Mouse (Mus musculus) intestine, postnatal 0 days (tissue): ENCODE measurements at regions not wholly inside any gene's neighbourhood (a gene's known extent, or its start where the extent isn't known, plus 50 kb on each side); places are given as distances from the start of the nearest gene placed in this dataset.

Experiments used
- ATAC-seq: fragments of 200-750 bp; cut with Nextera tagmentation; 2 replicates; pipeline ENCODE4 v1.8.0; 2017; ENCODE audit warnings: mild to moderate bottlenecking, moderate TSS enrichment, moderate library complexity
- H3K27ac ChIP-seq: fragments of 300-500 bp; sonication (generic); 2 replicates; pipeline ENCODE4 v1.5.1; 2014; ENCODE audit warnings: mild to moderate bottlenecking, low read depth, low read length, moderate library complexity
- H3K27me3 ChIP-seq: fragments of 300-500 bp; sonication (generic); replicated peaks from 2 replicates; pipeline ENCODE4 v1.6.1; 2014; ENCODE audit warnings: low read length, mixed read lengths; ENCODE audit not compliant: control insufficient read depth, insufficient read depth
- H3K36me3 ChIP-seq: fragments of 300-500 bp; sonication (generic); 2 replicates; pipeline ENCODE4 v1.6.1; 2014; ENCODE audit warnings: mild to moderate bottlenecking, moderate library complexity; ENCODE audit not compliant: control insufficient read depth, insufficient read depth
- H3K4me1 ChIP-seq: fragments of 300-500 bp; sonication (generic); replicated peaks from 2 replicates; pipeline ENCODE4 v1.6.1; 2014; ENCODE audit warnings: antibody characterized with exemption, low read length, mixed read lengths; ENCODE audit not compliant: control insufficient read depth, insufficient read depth
- H3K4me2 ChIP-seq: fragments of 300-500 bp; sonication (generic); replicated peaks from 2 replicates; pipeline ENCODE4 v1.6.1; 2014; ENCODE audit warnings: low read depth, mild to moderate bottlenecking, moderate library complexity
- H3K4me3 ChIP-seq: fragments of 300-500 bp; sonication (generic); 2 replicates; pipeline ENCODE4 v1.5.1; 2014; ENCODE audit warnings: low read depth, low read length
- H3K9ac ChIP-seq: fragments of 300-500 bp; sonication (generic); 2 replicates; pipeline ENCODE4 v1.6.1; 2014; ENCODE audit warnings: mild to moderate bottlenecking, low read depth, low read length
- H3K9me3 ChIP-seq: fragments of 300-500 bp; sonication (generic); 2 replicates; pipeline ENCODE4 v1.6.1; 2016; ENCODE audit warnings: mixed run types; ENCODE audit not compliant: control insufficient read depth
- CTCF ChIP-seq: sonication (generic); IDR thresholded peaks from 2 replicates; pipeline ENCODE4 v1.5.1; 2016; ENCODE audit warnings: low read depth, mild to moderate bottlenecking, control low read depth, antibody characterized with exemption, moderate library complexity
- WGBS: fragments of 180-500 bp; shearing (Covaris S2); extraction: QIAGEN DNeasy Blood & Tissue Kit; methylation state at CpG from one replicate; pipeline ENCODE4 v1.1.7; 2014; 5-methylcytosine and 5-hydroxymethylcytosine counted together

DNA sequence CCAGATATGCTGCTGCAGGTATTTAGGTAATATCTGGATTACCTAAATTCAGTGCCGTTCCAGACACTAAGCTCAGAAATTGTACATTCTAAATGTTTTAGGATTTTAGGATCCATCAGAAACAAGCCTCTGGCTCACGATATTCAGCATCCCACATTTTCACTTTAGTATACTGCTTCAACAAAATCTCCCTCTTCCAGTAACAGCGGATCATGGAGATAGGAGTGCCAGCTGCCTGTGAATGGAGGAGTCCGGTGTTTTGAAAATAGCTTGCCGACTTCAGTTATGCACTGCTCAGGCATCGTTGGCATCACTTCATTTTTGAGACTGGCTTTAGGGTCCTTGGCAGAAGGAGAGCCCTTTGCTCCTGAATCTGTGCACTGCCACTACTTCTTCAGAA lies 2199.5 kb downstream of the 9330182O14Rik start:
- H3K27ac ChIP-seq, result no peak overlapping the region
- H3K27me3 ChIP-seq, result no peaks in the 10 kb centered on the region
- TF ChIP-seq CTCF, result no peak
- H3K4me2 ChIP-seq, result no peak overlapping the region
- no peaks in the 10 kb centered on the region for H3K36me3 ChIP-seq
- no peak overlapping the region for H3K9ac ChIP-seq
- no peak overlapping the region for H3K4me3 ChIP-seq
- WGBS, result 85% methylated on average over 6 of the region's 6 CpGs
- no peak for ATAC-seq
- H3K9me3 ChIP-seq, result no peaks in the 10 kb centered on the region
- H3K4me1 ChIP-seq, result no peaks in the 10 kb centered on the region

DNA sequence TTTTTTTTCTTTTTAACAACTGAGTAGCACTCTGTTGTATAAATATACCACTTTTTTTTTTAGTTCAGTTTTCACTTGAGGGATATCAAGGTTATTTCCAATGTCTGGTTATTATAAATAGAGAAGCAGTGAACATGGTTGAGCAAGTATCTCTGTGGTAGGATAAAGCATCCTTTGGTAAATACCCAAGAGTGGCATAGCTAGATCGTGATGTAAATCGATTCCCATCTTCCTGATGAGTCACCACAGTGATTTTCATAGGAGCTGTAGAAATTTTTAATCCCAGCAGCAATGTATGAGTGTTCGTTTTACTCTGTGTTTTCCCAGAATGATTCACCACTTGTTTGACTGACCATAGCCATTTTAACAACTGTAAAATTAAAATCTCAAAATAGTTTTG lies 2212.0 kb downstream of the 9330182O14Rik start:
- H3K36me3 ChIP-seq, result no peaks in the 10 kb centered on the region
- no peak overlapping the region for H3K27ac ChIP-seq
- H3K4me1 ChIP-seq, result no peaks in the 10 kb centered on the region
- WGBS, result 83% methylated on average over 3 of the region's 3 CpGs
- H3K9me3 ChIP-seq, result no peaks in the 10 kb centered on the region
- no peaks in the 10 kb centered on the region for H3K27me3 ChIP-seq
- no peak overlapping the region for H3K9ac ChIP-seq
- no peak for ATAC-seq
- TF ChIP-seq CTCF, result no peak
- H3K4me3 ChIP-seq, result no peak overlapping the region
- no peak overlapping the region for H3K4me2 ChIP-seq

GRCm38 (mm10) chr15:42361871-42362270 lies 2227.7 kb downstream of the 9330182O14Rik start:
- Histone ChIP-seq H3K9me3 (no peaks in the 10 kb centered on the region), H3K36me3 (no peaks in the 10 kb centered on the region), H3K27me3 (no peaks in the 10 kb centered on the region), H3K9ac (no peak overlapping the region), H3K4me3 (no peak overlapping the region), H3K4me2 (no peak overlapping the region), H3K4me1 (no peaks in the 10 kb centered on the region), H3K27ac (no peak overlapping the region)
- ATAC-seq, result no peak
- TF ChIP-seq CTCF, result no peak

DNA sequence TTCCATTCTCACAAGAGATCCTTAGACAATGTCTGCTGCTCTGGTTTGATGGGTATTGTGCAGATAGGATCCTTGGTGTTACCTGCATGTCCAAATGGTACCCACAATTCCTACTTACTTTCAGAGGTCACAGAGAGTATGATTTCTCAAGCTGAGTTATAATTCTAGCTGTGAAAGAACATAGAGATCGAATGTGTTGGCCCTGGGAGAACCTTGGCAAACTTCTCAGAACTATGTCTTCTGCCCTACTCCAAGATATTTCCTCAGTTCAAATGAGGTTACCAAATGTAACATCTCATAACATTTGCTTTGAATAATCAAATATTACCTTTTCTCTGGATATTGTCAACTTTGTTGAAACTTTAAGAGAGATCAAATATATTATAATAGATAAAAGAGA lies 2230.8 kb downstream of the 9330182O14Rik start:
- no peak for ATAC-seq
- H3K4me2 ChIP-seq, result no peak overlapping the region
- H3K4me3 ChIP-seq, result no peak overlapping the region
- H3K27me3 ChIP-seq, result no peaks in the 10 kb centered on the region
- H3K4me1 ChIP-seq, result no peaks in the 10 kb centered on the region
- TF ChIP-seq CTCF, result no peak
- no peak overlapping the region for H3K9ac ChIP-seq
- WGBS, result 83% methylated on average over 1 of the region's 1 CpGs
- H3K27ac ChIP-seq, result no peak overlapping the region
- H3K9me3 ChIP-seq, result no peaks in the 10 kb centered on the region
- no peaks in the 10 kb centered on the region for H3K36me3 ChIP-seq

DNA sequence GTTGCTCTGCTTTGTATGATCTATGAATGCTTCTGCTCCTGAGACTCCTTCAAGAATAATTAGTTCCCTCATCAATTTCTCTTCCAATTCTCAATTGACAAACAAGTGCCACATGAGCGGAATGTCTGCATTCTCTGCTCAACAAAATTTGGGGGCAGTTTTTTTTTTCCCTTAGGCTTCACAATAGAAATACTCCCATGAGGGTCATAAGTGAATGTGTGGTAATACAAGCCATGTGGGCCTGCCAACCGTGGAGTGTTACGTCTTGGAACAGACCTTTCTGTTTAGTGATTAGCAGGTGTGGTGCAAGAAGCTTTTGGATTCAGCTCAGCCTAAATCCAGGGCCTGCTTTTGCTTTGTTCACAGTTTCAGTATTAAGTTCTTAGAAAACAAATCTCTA lies 2232.6 kb downstream of the 9330182O14Rik start:
- ATAC-seq, result no peak
- Histone ChIP-seq H3K9me3 (no peaks in the 10 kb centered on the region), H3K4me3 (no peak overlapping the region), H3K27me3 (no peaks in the 10 kb centered on the region), H3K4me1 (no peaks in the 10 kb centered on the region), H3K4me2 (no peak overlapping the region), H3K36me3 (no peaks in the 10 kb centered on the region), H3K9ac (no peak overlapping the region), H3K27ac (no peak overlapping the region)
- TF ChIP-seq CTCF, result no peak
- 78% methylated on average over 3 of the region's 3 CpGs for whole genome bisulfite sequencing

DNA sequence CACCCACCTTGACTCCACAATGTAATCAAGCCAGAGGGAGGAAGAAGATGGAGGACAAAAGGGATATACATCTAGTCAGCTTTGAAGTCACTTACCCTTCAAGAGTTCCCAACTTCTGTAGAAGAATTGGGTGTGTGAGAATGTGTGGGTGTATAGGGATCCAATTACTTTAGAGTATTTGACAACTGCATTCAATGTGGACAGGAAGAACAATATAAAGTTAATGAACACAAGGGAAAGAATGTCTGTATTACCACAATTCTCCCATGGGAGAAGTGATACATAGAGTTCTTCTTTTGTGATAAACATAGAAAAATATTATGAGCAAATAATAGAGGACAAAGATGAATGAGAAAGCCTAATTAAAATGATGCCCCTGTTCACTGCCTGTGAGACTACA lies 2235.4 kb downstream of the 9330182O14Rik start:
- Histone ChIP-seq H3K27ac (no peak overlapping the region), H3K36me3 (no peaks in the 10 kb centered on the region), H3K9ac (no peak overlapping the region), H3K4me1 (no peaks in the 10 kb centered on the region), H3K4me2 (no peak overlapping the region), H3K27me3 (no peaks in the 10 kb centered on the region), H3K9me3 (no peaks in the 10 kb centered on the region), H3K4me3 (no peak overlapping the region)
- no peak for ATAC-seq
- no peak for TF ChIP-seq CTCF

DNA sequence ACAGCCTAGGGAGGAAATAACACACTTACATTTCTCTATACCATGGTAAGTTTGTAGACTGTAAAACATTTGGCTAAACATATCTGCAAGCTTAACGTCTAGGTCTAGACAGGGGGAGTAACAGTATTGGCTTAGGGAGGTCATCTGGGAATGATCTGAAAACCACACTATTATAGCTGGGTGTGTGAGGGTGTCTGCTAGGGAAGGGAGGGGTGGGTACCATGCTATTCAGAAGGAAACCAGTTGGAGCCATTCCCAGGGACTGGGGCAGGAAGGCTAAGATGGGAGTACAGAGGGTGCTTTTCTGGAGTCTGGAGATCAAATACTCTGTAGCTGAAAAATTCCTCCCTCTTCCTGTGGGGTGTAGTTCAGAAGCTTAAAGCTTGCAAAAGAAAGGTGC lies 2235.9 kb downstream of the 9330182O14Rik start:
- Histone ChIP-seq H3K4me2 (no peak overlapping the region), H3K36me3 (no peaks in the 10 kb centered on the region), H3K27ac (no peak overlapping the region), H3K9ac (no peak overlapping the region), H3K9me3 (no peaks in the 10 kb centered on the region), H3K27me3 (no peaks in the 10 kb centered on the region), H3K4me3 (no peak overlapping the region), H3K4me1 (no peaks in the 10 kb centered on the region)
- TF ChIP-seq CTCF, result no peak
- 54% methylated on average over 1 of the region's 1 CpGs for WGBS
- ATAC-seq, result no peak
